Mouse (Mus musculus): Measurements from ENCODE around the gene Bhlha9.

- TF ChIP-seq POLR2A (IDR thresholded peaks at IDR 0.05; ENCODE audit: insufficient read length, low read depth): no peak
- TF ChIP-seq USF1 (IDR thresholded peaks at IDR 0.05; ENCODE audit: low read depth): no peak
- no peak for TF ChIP-seq CEBPB (IDR thresholded peaks at IDR 0.05; ENCODE audit: insufficient read depth, poor library complexity, severe bottlenecking)
- TF ChIP-seq TCF3 (IDR thresholded peaks at IDR 0.05; ENCODE audit: insufficient read length, low read depth): no peak
- TF ChIP-seq POLR2AphosphoS2 (IDR thresholded peaks at IDR 0.05; ENCODE audit: insufficient read length, low read depth): no peak
Observed at GRCm38 (mm10) chr11:76630023-76630422, 42.2 kb upstream of the Bhlha9 start.
